Mouse (Mus musculus): ENCODE measurements at regions not wholly inside any gene's neighbourhood (a gene's known extent, or its start where the extent isn't known, plus 50 kb on each side); places are given as distances from the start of the nearest gene placed in this dataset.

DNA sequence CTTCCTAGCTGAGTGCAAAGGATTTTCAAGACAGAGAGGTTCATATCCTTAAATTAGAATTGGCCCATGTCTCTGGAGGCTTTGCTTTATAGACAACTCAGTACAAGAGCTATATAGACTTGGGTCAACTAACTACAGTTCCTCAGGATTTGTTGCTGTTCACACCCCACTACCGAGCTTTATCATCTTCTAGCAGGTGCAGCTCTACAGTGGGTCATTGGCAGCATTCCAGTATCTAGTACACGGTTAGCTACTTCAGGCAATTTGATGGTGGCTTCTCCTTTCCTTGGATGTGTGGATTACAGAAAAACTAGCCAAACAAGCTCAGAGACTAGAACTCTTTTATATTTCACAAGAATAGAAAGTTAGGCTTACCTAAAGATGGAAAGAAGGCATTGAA is 282.3 kb downstream of the Insc start:
- no peak overlapping the region for H3K27ac ChIP-seq (ENCODE audit: low read depth, low read length)
- H3K36me3 ChIP-seq (ENCODE audit: control insufficient read depth, insufficient read depth): no peaks in the 10 kb centered on the region
- H3K9ac ChIP-seq (ENCODE audit: low read depth, low read length): no peak overlapping the region
- H3K4me1 ChIP-seq (replicated peaks; ENCODE audit: control insufficient read depth, insufficient read depth, low read length): no peaks in the 10 kb centered on the region
- H3K9me3 ChIP-seq (ENCODE audit: control insufficient read depth): no peaks in the 10 kb centered on the region
- TF ChIP-seq CTCF (IDR thresholded peaks at IDR 0.05; ENCODE audit: low read depth): no peak
- ATAC-seq: no peak
- WGBS: 52% methylated on average over 2 of the region's 2 CpGs
- H3K27me3 ChIP-seq (replicated peaks; ENCODE audit: control insufficient read depth, insufficient read depth, low read length): no peaks in the 10 kb centered on the region
- no peak overlapping the region for H3K4me2 ChIP-seq (replicated peaks; ENCODE audit: low read depth)
- no peak overlapping the region for H3K4me3 ChIP-seq (ENCODE audit: low read depth, low read length)

- no peak overlapping the region for H3K4me3 ChIP-seq (ENCODE audit: low read depth, low read length)
- ATAC-seq: no peak
- 79% methylated on average over 1 of the region's 1 CpGs for WGBS
Measured at GRCm38 (mm10) chr7:115027685-115028084, 284.2 kb downstream of the Insc start.

GRCm38 (mm10) chr7:115033987-115034386 is 290.5 kb downstream of the Insc start:
- no peaks in the 10 kb centered on the region for H3K36me3 ChIP-seq (ENCODE audit: control insufficient read depth, insufficient read depth)
- ATAC-seq: no peak
- TF ChIP-seq CTCF (IDR thresholded peaks at IDR 0.05; ENCODE audit: low read depth): no peak
- H3K4me3 ChIP-seq (ENCODE audit: low read depth, low read length): no peak overlapping the region
- H3K4me2 ChIP-seq (replicated peaks; ENCODE audit: low read depth): no peak overlapping the region
- no peak overlapping the region for H3K9ac ChIP-seq (ENCODE audit: low read depth, low read length)
- no peaks in the 10 kb centered on the region for H3K9me3 ChIP-seq (ENCODE audit: control insufficient read depth)
- H3K27ac ChIP-seq (ENCODE audit: low read depth, low read length): no peak overlapping the region
- no peaks in the 10 kb centered on the region for H3K4me1 ChIP-seq (replicated peaks; ENCODE audit: control insufficient read depth, insufficient read depth, low read length)
- WGBS: 72% methylated on average over 4 of the region's 4 CpGs
- no peaks in the 10 kb centered on the region for H3K27me3 ChIP-seq (replicated peaks; ENCODE audit: control insufficient read depth, insufficient read depth, low read length)

More at GRCm38 (mm10) chr7:115027685-115028084, 284.2 kb downstream of the Insc start:
- no peak overlapping the region for H3K27ac ChIP-seq (ENCODE audit: low read depth, low read length)
- no peaks in the 10 kb centered on the region for H3K36me3 ChIP-seq (ENCODE audit: control insufficient read depth, insufficient read depth)
- H3K9me3 ChIP-seq (ENCODE audit: control insufficient read depth): no peaks in the 10 kb centered on the region
- H3K27me3 ChIP-seq (replicated peaks; ENCODE audit: control insufficient read depth, insufficient read depth, low read length): no peaks in the 10 kb centered on the region
- H3K4me2 ChIP-seq (replicated peaks; ENCODE audit: low read depth): no peak overlapping the region
- no peak overlapping the region for H3K9ac ChIP-seq (ENCODE audit: low read depth, low read length)
- TF ChIP-seq CTCF (IDR thresholded peaks at IDR 0.05; ENCODE audit: low read depth): no peak
- H3K4me1 ChIP-seq (replicated peaks; ENCODE audit: control insufficient read depth, insufficient read depth, low read length): no peaks in the 10 kb centered on the region

DNA sequence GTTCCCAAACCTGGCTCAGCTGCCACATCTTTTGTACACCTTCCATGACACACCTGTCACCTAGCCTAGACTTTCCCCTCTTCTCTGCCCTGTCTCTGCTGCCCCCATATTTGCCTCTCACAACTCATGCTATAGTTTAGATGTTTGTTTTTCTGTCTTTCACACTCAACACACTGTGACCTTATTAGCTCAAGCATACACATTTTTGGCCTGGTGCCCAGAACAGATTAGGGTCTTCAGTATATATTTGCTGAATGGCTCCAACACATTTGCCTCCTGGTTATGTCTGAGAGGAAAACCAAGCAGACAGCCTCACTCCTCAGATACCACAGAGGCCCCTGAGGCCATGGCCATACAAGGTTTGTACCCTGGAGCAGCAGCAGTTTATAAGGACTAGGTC is 312.0 kb downstream of the Insc start:
- H3K4me1 ChIP-seq (replicated peaks; ENCODE audit: control insufficient read depth, insufficient read depth, low read length): no peaks in the 10 kb centered on the region
- no peak overlapping the region for H3K9ac ChIP-seq (ENCODE audit: low read depth, low read length)
- no peak overlapping the region for H3K4me3 ChIP-seq (ENCODE audit: low read depth, low read length)
- TF ChIP-seq CTCF (IDR thresholded peaks at IDR 0.05; ENCODE audit: low read depth): no peak
- H3K36me3 ChIP-seq (ENCODE audit: control insufficient read depth, insufficient read depth): no peaks in the 10 kb centered on the region
- no peak for ATAC-seq
- no peaks in the 10 kb centered on the region for H3K27me3 ChIP-seq (replicated peaks; ENCODE audit: control insufficient read depth, insufficient read depth, low read length)
- H3K9me3 ChIP-seq (ENCODE audit: control insufficient read depth): no peaks in the 10 kb centered on the region
- no peak overlapping the region for H3K4me2 ChIP-seq (replicated peaks; ENCODE audit: low read depth)
- no peak overlapping the region for H3K27ac ChIP-seq (ENCODE audit: low read depth, low read length)

DNA sequence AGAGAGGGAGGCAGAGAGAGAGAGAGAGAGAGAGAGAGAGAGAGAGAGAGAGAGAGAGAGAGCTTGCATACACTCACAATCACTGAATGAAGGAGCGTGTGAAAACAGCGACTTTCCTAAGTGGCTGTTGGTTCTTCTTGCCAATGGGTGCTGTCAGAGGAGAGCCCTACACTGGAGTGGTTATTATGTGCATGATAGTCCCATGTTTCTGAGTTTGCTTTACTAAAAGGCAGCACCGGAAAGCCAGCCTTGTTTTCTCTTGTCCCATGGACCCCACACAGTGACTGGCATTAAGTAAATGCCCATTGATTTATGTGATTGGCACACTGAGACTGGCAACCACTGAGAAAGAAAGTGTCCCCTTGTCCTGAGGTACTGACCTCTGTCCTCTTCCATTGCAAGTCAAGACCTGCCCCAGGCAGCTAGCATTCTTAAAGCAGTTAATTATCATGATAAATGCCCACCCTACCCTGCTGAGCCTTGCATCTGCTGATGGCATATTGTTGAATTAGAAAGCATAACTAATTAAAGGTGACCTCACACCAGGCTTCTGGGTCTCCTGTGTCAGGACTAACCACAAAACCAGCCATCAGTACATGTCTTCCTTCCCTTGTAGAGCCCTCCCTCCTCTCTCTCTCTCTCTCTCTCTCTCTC is 313.6 kb downstream of the Insc start:
- H3K36me3 ChIP-seq (ENCODE audit: control insufficient read depth, insufficient read depth): no peaks in the 10 kb centered on the region
- no peak overlapping the region for H3K9ac ChIP-seq (ENCODE audit: low read depth, low read length)
- 66% methylated on average over 3 of the region's 3 CpGs for WGBS
- H3K9me3 ChIP-seq (ENCODE audit: control insufficient read depth): no peaks in the 10 kb centered on the region
- ATAC-seq: no peak
- H3K27ac ChIP-seq (ENCODE audit: low read depth, low read length): no peak overlapping the region
- TF ChIP-seq CTCF (IDR thresholded peaks at IDR 0.05; ENCODE audit: low read depth): no peak
- no peaks in the 10 kb centered on the region for H3K4me1 ChIP-seq (replicated peaks; ENCODE audit: control insufficient read depth, insufficient read depth, low read length)
- H3K4me2 ChIP-seq (replicated peaks; ENCODE audit: low read depth): no peak overlapping the region
- no peak overlapping the region for H3K4me3 ChIP-seq (ENCODE audit: low read depth, low read length)
- H3K27me3 ChIP-seq (replicated peaks; ENCODE audit: control insufficient read depth, insufficient read depth, low read length): no peaks in the 10 kb centered on the region

GRCm38 (mm10) chr7:115057736-115058135 is 314.2 kb downstream of the Insc start:
- WGBS: 16% methylated on average over 3 of the region's 3 CpGs
- no peaks in the 10 kb centered on the region for H3K27me3 ChIP-seq (replicated peaks; ENCODE audit: control insufficient read depth, insufficient read depth, low read length)

DNA sequence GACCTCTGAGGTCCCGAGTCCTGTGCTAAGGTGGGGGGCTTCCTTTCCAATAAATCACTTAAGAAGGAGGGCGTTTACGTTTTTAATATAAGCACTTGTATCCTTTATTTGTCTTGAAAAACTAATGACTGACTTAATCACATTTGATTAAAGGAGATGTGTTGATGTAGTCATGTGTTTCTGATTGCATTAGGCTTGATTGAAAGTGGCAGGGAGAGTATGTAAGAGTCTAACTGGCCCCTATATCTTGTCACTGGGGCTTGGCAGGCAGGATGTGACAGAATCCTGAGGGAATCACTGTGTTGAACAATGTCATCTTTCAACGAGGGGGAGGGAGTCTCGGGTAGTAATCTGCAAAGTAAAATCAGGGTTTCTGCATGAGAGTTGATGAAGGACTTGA is 316.7 kb downstream of the Insc start:
- TF ChIP-seq CTCF (IDR thresholded peaks at IDR 0.05; ENCODE audit: low read depth): no peak
- WGBS: 53% methylated on average over 5 of the region's 5 CpGs

More at GRCm38 (mm10) chr7:115057736-115058135, 314.2 kb downstream of the Insc start:
- Histone ChIP-seq H3K9me3 (ENCODE audit: control insufficient read depth) (no peaks in the 10 kb centered on the region), H3K4me3 (ENCODE audit: low read depth, low read length) (no peak overlapping the region), H3K27ac (ENCODE audit: low read depth, low read length) (no peak overlapping the region), H3K36me3 (ENCODE audit: control insufficient read depth, insufficient read depth) (no peaks in the 10 kb centered on the region), H3K9ac (ENCODE audit: low read depth, low read length) (no peak overlapping the region), H3K4me2 (replicated peaks; ENCODE audit: low read depth) (no peak overlapping the region), H3K4me1 (replicated peaks; ENCODE audit: control insufficient read depth, insufficient read depth, low read length) (no peaks in the 10 kb centered on the region)
- TF ChIP-seq CTCF (IDR thresholded peaks at IDR 0.05; ENCODE audit: low read depth): no peak
- no peak for ATAC-seq

More for the DNA sequence above, 316.7 kb downstream of the Insc start:
- Histone ChIP-seq H3K27ac (ENCODE audit: low read depth, low read length) (no peak overlapping the region), H3K4me1 (replicated peaks; ENCODE audit: control insufficient read depth, insufficient read depth, low read length) (no peaks in the 10 kb centered on the region), H3K36me3 (ENCODE audit: control insufficient read depth, insufficient read depth) (no peaks in the 10 kb centered on the region), H3K4me2 (replicated peaks; ENCODE audit: low read depth) (no peak overlapping the region), H3K9ac (ENCODE audit: low read depth, low read length) (no peak overlapping the region), H3K4me3 (ENCODE audit: low read depth, low read length) (no peak overlapping the region), H3K9me3 (ENCODE audit: control insufficient read depth) (no peaks in the 10 kb centered on the region), H3K27me3 (replicated peaks; ENCODE audit: control insufficient read depth, insufficient read depth, low read length) (no peaks in the 10 kb centered on the region)
- no peak for ATAC-seq

Data from intestine, postnatal 0 days (tissue).